ENCODE assay signal across 11 mouse cellular contexts in genomic region chr7:44810365-44810764, GRCm38 (mm10).
"Had no signal": no experiment of that assay in that cellular context is flagged by ENCODE, and none has a peak within 500 bp of the region (broad histone marks: within the 10 kb centered on the region; RNA-seq: fewer than 3 reads in every experiment).

No protein-coding gene starts in this region.

- H3K4me3 ChIP-seq: limb, embryonic 13.5 days; liver, embryonic 15.5 days; midbrain, embryonic 10.5 days; neural tube, embryonic 12.5 days had no signal

- H3K27me3 ChIP-seq: neural tube, embryonic 12.5 days had no signal

- H3K4me2 ChIP-seq: limb, embryonic 13.5 days; liver, embryonic 15.5 days; lung, embryonic 14.5 days; neural tube, embryonic 12.5 days had no signal

- DNase-seq: kidney, adult 11 months; kidney, adult 9 months; left cerebral cortex, postnatal 4 days; lung, embryonic 14.5 days; lung, postnatal 10 days; lung, postnatal 4 days; midbrain, embryonic 14.5 days had no signal
